Mouse (Mus musculus): ENCODE results near the gene Ap5z1.

The Ap5z1 gene

DNA sequence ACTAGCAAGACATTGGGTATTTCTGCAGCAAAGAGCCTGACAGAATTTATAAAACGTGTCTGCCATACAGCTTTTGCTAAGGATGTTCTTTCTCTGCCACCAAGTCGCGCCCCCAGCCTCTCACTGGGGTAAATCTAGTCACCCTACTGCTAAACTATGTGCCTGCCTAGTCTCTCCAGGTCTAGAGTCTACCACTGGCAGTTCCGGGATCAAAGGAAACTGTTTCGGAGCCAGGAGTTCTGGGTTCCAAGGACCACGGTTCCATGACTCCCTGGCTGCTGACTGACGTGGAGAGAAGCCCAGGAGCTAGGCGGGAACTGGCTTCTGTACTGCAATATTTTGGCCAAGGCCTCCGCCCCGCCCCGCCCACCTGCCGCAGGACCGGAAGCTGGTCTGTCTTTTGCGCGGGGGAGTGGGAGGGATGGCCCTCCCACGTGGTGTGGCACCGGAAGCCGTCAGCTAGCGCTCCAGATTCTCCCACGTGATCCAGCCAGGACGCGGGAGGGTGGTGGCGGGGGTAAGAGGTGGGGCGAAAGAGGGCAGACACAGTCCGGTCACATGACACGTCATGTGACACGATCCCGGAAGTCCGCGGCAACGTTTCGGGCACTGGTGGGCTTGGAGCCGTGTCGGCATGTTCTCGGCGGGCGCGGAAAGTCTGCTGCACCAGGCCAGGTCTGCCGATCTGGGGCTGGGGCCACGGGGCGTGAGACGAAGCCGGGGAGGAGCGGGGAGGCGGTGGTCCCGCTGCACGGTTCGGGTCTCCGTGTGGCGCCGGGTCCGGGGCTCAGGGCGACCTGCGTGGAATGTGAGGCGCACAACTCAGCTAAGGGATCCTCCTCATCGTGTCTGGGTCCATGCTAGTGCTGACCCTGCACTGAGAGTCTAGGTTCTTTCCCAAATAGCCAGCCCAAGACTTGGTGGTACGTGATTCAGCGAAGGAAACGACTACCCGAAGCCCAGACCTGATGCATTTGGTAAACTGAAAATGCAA, at the start of gene Ap5z1:
TSS of gene Ap5z1 (plus strand) at position 484 of the 994 bp plus-strand sequence.
- DNase-seq = peak; percentile 96

DNA sequence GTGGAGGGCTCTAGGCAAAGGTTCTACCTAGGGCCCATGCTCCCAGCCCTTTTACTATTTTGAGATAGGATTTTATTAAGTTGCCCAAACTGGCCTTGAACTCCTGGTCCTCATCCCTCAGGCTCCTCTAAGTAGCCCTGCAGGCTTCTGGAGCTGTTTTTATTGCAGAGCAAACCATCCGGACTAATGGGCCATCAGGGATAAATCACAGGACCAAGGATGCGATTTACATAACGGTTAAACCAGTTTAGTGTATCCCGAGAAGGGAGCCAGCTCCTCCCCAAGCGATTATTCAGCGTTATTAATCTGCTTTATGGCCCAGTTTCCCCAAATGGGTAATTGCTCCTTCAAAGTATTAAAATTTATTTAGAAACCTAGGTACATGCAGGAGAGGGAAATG, 48.3 kb upstream of the Ap5z1 start:
- DNase-seq = no peak

GRCm38 (mm10) chr5:142416070-142416775, 47.5 kb upstream of the Ap5z1 start:
- peak; percentile 56 for DNase-seq

GRCm38 (mm10) chr5:142417104-142417503, 46.6 kb upstream of the Ap5z1 start:
- no peak for DNase-seq

DNA sequence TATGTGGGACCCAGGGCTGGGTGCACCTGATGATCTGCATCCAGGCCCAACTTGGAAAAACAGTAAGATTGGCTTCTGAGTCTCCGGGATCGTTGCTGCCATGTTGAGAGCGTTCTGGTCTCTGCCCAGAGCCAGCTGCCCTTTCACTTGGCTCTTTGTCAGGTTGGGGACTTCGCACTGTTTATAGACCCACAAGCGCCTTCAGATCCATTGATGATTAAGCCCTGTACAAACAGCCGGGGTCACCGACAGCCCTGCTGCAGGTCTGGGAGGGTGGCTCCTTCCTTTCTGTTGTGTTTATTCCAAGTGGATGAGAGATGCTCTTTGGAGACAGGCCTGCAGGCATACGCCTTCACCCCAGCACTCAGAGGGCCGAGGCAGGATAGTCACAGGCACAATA, 45.9 kb upstream of the Ap5z1 start:
- DNase-seq = no peak

DNA sequence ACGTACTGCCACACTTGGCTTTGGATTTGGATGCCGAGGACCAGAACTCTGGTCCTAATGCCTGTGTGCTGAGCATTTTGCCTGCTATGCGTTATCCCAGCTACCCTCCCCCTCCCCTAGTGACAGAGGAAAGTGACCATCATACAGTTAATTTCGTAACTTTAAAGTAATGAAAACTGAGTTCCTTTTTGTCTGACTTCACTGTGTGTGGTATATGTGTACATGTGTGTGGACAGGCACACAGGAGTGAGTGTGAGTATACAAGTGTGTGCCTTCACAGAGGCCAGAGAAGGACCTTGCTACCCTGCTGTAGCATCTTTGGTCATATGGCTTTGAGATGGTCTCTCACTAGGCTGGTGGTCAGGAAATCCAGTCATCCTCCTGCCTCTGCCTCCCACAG, 45.3 kb upstream of the Ap5z1 start:
- DNase-seq = no peak

DNA sequence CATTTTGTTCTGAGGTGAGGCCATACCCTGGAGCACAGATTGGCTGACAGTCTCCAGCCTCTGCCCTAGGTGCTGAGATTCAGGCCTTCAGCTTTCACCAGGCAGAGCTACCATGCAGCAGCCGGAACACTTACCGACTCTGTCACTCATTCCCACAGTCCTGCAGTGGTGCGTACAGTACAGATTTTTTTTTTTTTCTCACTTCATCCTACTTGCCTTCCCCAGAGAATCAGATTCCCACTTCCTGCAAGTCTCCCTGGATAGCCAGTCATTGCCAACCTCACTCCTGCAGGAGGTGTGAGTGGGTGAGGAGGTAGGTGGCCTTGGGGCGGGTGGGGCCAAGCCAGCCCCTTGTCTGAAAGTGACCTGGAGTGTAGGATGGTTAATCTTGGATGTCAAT, 43.4 kb upstream of the Ap5z1 start:
- DNase-seq = no peak

- no peak for DNase-seq
Measured at GRCm38 (mm10) chr5:142420920-142421319, 42.8 kb upstream of the Ap5z1 start.

DNA sequence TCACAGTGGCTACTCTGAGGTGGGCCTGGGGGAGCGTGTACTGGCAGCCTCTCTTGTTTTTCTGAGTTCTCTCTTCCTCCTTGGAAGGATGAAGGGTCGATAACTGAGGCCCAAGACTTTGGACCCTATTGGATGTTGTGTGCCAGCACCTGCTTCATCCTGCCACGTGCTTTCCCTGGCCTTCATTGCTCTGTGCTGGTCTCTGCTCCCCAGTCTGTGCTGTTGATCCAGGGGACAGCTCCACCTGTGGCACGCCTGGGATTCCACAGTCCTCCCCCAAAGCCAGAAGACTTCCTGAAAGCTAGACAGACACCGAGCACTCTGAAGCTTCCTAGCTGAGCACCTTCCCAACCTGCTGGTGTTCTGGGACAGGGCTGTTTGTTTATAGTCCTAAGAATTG, 41.9 kb upstream of the Ap5z1 start:
- DNase-seq = no peak

- no peak for DNase-seq
Measured at GRCm38 (mm10) chr5:142423141-142423540, 40.6 kb upstream of the Ap5z1 start.

DNA sequence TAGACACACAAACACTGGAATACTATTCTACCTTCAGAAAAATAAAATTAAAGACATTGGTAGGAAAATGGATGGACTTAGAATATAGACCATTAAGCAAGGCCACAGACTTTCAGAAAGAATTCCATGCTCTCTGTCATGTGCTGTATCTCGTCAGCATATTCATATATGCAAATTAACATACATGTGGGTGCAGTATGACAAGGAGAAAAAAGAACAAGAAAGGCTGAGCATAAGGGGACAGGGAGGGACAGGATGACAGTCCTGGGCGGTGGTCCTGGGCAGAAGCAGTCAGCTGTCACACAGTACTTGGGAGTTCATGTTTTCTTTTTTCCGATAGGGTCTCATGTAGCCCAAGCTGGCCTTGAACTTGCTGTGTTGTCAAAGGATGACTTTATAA, 40.0 kb upstream of the Ap5z1 start:
- DNase-seq = no peak

- DNase-seq = peak; percentile 93
Measured at GRCm38 (mm10) chr5:142424627-142425349, 39.0 kb upstream of the Ap5z1 start.

DNA sequence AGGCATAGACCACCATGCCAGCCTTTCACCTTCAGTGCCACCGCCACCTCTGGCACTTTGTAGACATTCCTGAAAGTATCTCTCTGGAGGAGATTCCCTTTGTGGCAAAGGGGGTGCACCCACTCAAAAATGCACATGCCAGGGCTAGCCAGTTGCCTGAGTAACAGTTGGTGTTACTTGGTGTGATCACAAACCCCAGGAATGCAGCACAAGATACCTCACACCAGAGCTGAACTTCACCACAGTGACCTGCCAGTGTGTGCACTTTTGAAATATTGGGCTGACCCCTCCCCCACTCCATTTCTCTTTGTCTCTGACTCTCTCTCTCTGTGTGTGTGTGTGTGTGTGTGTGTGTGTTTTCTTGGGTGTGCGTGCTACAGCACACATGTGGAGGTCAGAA, 37.3 kb upstream of the Ap5z1 start:
- no peak for DNase-seq

GRCm38 (mm10) chr5:142427876-142428275, 35.9 kb upstream of the Ap5z1 start:
- peak; percentile 49 for DNase-seq

GRCm38 (mm10) chr5:142428691-142429090, 35.1 kb upstream of the Ap5z1 start:
- DNase-seq = no peak

DNA sequence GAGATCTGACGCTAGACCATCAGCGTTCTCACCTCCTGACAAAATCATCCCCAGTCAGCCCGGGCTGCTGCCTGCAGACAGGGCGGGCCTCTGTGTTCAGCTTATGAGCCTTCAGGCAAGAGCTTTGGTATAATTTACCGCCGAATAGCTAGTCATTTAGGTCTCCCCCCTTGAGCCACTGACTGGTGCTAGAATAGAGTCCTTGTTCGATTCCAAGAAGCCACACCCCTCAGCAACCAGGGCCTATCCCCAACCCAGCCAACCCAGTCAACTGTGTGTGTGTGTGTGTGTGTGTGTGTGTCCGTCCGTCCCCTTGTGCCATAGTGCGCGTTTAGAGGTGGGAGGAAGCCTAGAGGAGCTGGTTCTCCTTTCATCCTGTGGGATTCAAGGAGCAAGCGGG, 32.7 kb upstream of the Ap5z1 start:
- no peak for DNase-seq

DNA sequence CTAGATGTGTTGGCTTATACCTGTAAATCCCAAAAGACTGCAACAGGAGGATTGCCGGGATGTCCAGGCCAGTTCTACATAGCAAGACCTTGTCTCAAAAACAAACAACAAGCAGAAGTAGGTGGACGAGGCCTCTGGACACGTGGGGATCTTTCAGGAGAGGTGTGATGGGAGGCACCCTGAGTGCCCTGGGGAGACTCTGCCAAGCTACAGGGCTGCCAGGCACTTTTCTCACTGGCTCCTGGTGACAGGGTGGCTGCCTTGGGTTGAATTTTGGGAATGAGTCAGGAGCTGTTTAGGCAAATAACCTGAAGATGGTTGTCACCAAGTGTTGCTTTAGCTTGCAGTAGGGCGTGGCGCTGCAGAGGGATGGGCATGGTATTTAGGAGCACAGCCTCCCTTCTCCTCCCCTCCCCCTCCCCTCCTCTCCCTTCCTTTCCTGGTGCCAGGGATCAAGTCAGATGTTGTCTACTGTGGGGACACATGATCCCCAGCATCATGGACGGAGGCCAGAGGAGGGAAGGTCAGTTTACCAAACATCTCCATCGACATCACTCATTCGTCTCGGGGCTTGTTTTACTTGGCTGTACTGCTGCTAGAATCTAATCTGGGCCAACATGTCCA, 31.8 kb upstream of the Ap5z1 start:
- peak; percentile 84 for DNase-seq

- no peak for DNase-seq
Measured at GRCm38 (mm10) chr5:142432695-142433094, 31.0 kb upstream of the Ap5z1 start.

DNA sequence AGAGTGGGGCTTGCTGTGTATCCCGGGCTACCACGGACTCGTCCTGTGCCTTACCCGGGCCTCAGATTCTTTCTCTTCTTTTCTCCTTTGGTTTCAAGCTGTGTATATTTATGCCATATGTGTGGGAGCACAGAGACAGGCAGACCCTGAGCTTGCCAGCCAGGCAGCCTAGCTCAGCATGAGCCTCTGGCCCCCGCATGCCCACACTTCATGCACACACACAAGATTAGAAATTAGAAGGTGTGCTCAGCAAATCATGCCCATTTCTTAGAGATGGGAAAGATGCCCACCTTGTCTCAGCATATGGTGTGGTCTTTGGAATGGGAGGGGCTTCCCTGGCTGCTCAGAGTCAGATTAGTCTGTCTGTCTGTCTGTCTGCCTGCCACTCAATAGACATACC, 29.7 kb upstream of the Ap5z1 start:
- DNase-seq = no peak

DNA sequence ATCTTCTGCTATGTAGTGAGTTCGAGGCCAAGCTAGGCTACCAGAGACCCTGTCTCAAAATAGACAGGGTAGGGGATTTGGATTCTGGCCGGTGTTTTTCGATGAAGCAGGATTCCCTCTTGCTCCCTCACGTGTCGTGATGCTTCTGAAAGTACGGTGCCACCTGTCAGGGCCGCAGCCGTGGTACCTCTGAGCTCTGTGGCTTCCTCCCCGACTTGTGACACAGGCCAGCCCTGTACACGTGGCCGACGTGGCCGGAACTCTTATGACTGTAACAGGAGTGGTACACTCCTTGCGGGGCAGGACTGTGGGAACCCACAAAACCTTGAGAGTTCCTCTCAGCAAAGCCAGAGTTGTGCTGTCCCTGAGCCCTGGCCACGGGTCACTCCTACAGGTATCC, 28.0 kb upstream of the Ap5z1 start:
- no peak for DNase-seq

- DNase-seq = no peak
Measured at GRCm38 (mm10) chr5:142438380-142438938, 25.3 kb upstream of the Ap5z1 start.

GRCm38 (mm10) chr5:142439911-142440432, 23.8 kb upstream of the Ap5z1 start:
- DNase-seq = no peak

Data from lung, postnatal 36 days (tissue).